Mouse (Mus musculus) spleen, adult 2 months (tissue): ENCODE measurements around the gene Spata17.

Experiments used
- CTCF ChIP-seq: fragments of 200-500 bp; IDR thresholded peaks from 2 replicates; pipeline ENCODE4 v1.5.1; 2011; ENCODE audit warnings: mild to moderate bottlenecking, inconsistent platforms; ENCODE audit not compliant: insufficient read depth, insufficient read length, insufficient replicate concordance; ENCODE audit errors: extremely low read depth
- POLR2A ChIP-seq: fragments of 200-500 bp; IDR thresholded peaks from 2 replicates; pipeline ENCODE4 v1.6.1; 2011; ENCODE audit warnings: low read depth, low read length, inconsistent platforms

GRCm38 (mm10) chr1:187232996-187233615, 17.8 kb upstream of the Spata17 start:
- TF ChIP-seq CTCF: no peak
- no peak for TF ChIP-seq POLR2A
